Mouse (Mus musculus) hindbrain, embryonic 15.5 days (tissue): Measurements from ENCODE around the gene Pigyl. TPM values are rescaled to one million over a fixed set of nuclear protein-coding genes. Genes with fewer than 3 reads are reported as not detected.

Source experiments
- ATAC-seq: fragments of 200-750 bp; cut with Nextera tagmentation; 2 replicates; pipeline ENCODE4 v1.8.0; 2017; ENCODE audit warnings: low read depth, moderate number of reproducible peaks, moderate TSS enrichment; ENCODE audit not compliant: low FRiP score
- H3K27ac ChIP-seq: fragments of 300-500 bp; sonication (generic); replicated peaks from 2 replicates; pipeline ENCODE4 v1.5.1; 2015; ENCODE audit warnings: mild to moderate bottlenecking, inconsistent platforms
- H3K27me3 ChIP-seq: fragments of 300-500 bp; sonication (generic); 2 replicates; pipeline ENCODE4 v1.6.1; 2015; ENCODE audit warnings: control low read depth, inconsistent platforms
- H3K36me3 ChIP-seq: fragments of 300-500 bp; sonication (generic); 2 replicates; pipeline ENCODE4 v1.6.1; 2015; ENCODE audit warnings: control low read depth, inconsistent platforms
- H3K4me1 ChIP-seq: fragments of 300-500 bp; sonication (generic); replicated peaks from 2 replicates; pipeline ENCODE4 v1.6.1; 2015; ENCODE audit warnings: control low read depth, inconsistent platforms
- H3K4me2 ChIP-seq: fragments of 300-500 bp; sonication (generic); 2 replicates; pipeline ENCODE4 v1.6.1; 2015; ENCODE audit warnings: moderate library complexity, mild to moderate bottlenecking, inconsistent platforms
- H3K4me3 ChIP-seq: fragments of 300-500 bp; sonication (generic); 2 replicates; pipeline ENCODE4 v1.5.1; 2015; ENCODE audit warnings: mild to moderate bottlenecking, inconsistent platforms
- H3K9ac ChIP-seq: fragments of 300-500 bp; sonication (generic); 2 replicates; pipeline ENCODE4 v1.6.1; 2015; ENCODE audit warnings: inconsistent platforms
- H3K9me3 ChIP-seq: fragments of 300-500 bp; sonication (generic); 2 replicates; pipeline ENCODE4 v1.6.1; 2016; ENCODE audit warnings: control low read depth, inconsistent platforms
- WGBS: fragments of 180-500 bp; shearing (Covaris S2); methylation state at CpG from one replicate; pipeline ENCODE4 v1.1.7; 2015; 5-methylcytosine and 5-hydroxymethylcytosine counted together
- polyA plus RNA-seq: library from polyadenylated mRNA; unstranded; fragments of >200 nt; fragmentation: Nextera tagmentation; extraction: Ambion mirVana; gene quantifications from 2 replicates; pipeline ENCODE4 v1.2.1, GENCODE M21; 2015

Gene Pigyl
- polyA plus RNA-seq, 1 experiment from 2014 or later = 85.3 TPM

DNA sequence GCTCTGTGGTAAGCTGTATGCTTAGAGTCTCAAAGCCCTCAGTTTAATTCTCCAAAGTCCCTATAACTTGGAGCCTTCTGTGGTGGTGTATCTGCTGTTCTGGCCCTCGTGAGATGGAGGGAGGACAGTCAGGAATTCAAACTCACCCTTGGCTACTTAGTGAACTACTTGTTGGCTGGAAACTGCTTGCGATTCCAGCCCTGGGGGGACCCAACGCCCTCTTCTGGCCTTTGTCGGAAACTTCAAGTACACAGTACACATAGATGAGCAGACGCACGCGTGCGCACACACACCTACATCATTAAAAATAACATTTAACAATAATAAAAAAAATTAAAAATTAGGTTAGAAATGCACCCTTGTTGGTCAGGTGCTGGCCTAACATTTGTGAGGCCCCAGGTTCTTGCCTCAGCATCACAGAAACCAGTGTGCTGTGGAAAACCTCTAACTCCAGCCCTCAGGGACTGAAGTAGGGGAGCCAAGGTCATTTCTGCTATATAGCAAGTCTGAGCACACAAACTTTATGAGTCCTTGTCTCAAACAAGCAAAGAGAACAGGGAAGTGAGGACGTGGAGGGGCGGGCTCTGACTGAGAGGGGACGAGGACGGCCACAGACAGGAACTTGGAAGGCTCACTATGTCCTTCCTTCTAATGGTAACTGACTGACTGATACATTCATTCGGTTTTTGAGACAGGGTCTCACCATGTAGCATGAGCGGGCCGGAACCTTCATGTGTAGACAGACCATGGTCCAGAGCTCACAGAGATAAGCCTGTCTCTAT lies 31.2 kb upstream of the Pigyl start:
- H3K9me3 ChIP-seq = no peaks in the 10 kb centered on the region
- no peak overlapping the region for H3K9ac ChIP-seq
- no peaks in the 10 kb centered on the region for H3K36me3 ChIP-seq
- H3K27me3 ChIP-seq = 0 out of 2 replicates have a peak, but pooled peaks cover 1% of the 10 kb centered on the region
- no peak overlapping the region for H3K4me2 ChIP-seq
- no peak overlapping the region for H3K27ac ChIP-seq
- no peak overlapping the region for H3K4me3 ChIP-seq
- WGBS = 89% methylated on average over 15 of the region's 15 CpGs
- no peaks in the 10 kb centered on the region for H3K4me1 ChIP-seq
- no peak for ATAC-seq

DNA sequence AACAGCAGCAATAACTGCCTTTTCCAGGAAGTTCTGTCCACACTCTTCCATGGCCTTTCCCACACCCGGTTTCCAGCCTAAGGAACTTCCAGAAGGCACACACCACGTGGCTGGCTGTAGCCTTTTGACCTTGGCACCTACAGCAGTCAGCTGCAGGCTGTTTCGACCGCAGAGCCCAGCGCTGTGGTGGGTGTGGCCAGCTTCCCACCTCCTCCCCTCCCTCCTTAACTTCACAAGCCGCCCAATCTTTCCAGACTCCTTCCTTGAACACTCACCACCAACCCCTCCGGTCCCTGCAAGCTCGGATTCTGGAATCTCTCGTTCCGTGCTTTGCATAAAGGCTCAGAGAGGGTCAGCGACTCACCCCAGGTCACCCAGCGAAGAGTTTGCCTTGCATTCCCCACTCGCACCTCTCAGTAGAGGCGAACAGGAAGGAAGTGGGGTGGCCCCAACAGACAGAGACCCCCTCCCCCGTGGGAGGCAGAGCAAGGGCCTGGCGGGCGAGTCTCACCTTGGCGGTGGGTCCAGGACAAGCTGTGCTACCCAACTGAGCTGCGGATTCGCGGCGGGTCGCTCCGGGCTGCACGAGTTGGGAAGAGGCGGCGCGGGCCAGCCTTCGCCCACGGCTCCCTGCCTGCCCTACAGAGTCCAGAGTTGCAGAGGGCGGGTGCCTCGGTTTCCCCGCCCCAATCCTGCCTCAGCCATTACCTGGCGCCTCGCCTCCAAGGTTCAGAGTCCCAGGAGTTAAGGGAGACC lies 25.2 kb upstream of the Pigyl start:
- no peak overlapping the region for H3K4me3 ChIP-seq
- no peak for ATAC-seq
- H3K36me3 ChIP-seq = no peaks in the 10 kb centered on the region
- peak overlapping the region; percentile 31 for H3K4me2 ChIP-seq
- peaks cover 5% of the 10 kb centered on the region; the same call in 1 of the 2 replicates for H3K4me1 ChIP-seq
- no peak overlapping the region for H3K9ac ChIP-seq
- H3K27ac ChIP-seq = no peak overlapping the region
- peaks cover 22% of the 10 kb centered on the region; the same call in 1 of the 2 replicates for H3K27me3 ChIP-seq
- 1% methylated on average over 35 of the region's 35 CpGs for WGBS
- no peaks in the 10 kb centered on the region for H3K9me3 ChIP-seq

DNA sequence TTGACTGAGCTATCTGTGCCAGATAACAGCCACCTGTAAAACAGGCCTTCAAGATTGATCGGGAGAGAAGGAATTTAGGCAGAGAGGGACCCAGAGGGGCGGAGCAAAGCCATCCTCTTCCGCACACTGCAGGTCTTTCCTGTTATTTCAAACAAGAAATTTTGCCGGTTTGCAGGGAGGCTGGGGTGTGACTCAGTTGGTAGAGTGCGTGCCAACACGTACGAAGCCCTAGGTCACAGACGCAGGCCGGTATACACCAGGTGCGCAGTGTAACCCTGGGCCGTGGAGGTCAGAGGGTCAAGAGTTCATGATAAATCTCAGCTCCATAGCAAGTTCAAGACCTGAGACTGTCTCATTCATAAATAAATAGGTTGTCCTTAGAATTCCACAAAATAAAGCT lies 24.4 kb upstream of the Pigyl start:
- Histone ChIP-seq H3K4me2 (peak overlapping the region; percentile 31), H3K9ac (no peak overlapping the region)
- 59% methylated on average over 11 of the region's 11 CpGs for WGBS

DNA sequence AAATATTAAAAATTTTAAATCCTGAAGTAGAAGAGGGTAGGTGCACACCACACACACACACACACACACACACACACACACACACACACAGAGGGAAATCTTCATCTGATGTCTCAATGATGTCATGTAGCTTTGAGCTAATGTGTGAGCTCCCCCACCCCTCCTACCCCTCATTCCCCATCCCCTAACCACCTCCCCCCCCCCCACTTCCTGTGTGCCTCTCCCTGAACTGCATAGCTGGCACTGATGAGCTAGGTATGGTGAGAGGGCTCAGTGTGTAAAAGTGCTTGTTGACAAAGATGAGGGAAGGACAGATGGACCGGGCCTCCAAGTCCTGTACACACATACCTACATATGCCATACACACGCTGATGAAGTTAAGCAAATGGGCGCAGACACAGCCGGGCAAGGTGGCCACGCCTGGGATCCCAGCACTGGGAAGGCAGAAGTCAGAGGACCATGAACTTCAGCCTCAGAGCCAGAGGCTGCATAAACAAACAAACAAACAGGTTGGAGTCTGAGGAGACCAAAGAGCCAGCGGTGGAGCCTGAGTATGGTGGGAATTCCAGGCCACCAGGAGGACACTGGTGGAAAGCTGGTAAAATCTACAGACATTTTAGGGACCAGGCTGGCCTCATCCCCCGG lies 22.3 kb upstream of the Pigyl start:
- no peak overlapping the region for H3K9ac ChIP-seq

More for the DNA sequence above, 24.4 kb upstream of the Pigyl start:
- Histone ChIP-seq H3K4me1 (peaks cover 5% of the 10 kb centered on the region; the same call in 1 of the 2 replicates), H3K27me3 (peaks cover 22% of the 10 kb centered on the region; the same call in 1 of the 2 replicates), H3K9me3 (no peaks in the 10 kb centered on the region), H3K27ac (no peak overlapping the region), H3K36me3 (no peaks in the 10 kb centered on the region), H3K4me3 (no peak overlapping the region)
- no peak for ATAC-seq

DNA sequence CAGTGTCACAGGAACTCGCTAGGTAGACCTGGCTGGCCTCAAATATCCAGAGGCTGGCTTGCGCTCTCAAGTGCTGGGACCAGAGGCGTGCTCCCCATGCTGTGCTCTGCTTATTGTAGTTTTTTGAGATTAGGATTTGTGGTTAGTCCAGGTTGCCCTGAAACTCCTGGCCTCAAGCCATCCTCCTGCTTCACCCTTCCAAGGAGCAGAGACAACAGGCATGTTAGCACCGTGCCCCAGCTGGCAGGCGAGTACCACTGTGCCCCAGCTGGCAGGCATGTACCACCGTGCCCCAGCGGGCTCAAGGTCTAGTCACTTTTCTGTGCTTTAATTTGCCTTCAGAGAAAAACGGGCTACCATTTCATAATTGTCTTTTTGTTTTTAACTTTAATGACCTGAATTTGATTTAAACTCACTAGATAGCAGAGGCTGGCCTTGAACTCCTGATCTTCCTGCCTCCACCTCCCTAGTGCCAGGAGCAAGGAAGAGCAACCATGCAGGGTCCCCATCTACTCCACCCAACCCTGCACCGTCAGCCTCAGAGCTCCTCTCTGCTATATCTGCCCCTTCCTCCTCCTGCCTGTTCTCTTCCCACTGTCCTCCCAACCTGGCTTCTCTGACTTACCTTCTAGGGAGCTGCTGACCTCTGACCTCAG lies 21.5 kb upstream of the Pigyl start:
- no peak overlapping the region for H3K9ac ChIP-seq
- no peak overlapping the region for H3K4me3 ChIP-seq
- no peak overlapping the region for H3K27ac ChIP-seq
- ATAC-seq = no peak
- peaks cover 5% of the 10 kb centered on the region; the same call in 1 of the 2 replicates for H3K4me1 ChIP-seq
- H3K27me3 ChIP-seq = peaks cover 26% of the 10 kb centered on the region; the same call in 1 of the 2 replicates
- no peaks in the 10 kb centered on the region for H3K36me3 ChIP-seq
- no peaks in the 10 kb centered on the region for H3K9me3 ChIP-seq
- 61% methylated on average over 9 of the region's 9 CpGs for WGBS
- no peak overlapping the region for H3K4me2 ChIP-seq

More for the DNA sequence above, 22.3 kb upstream of the Pigyl start:
- no peak for ATAC-seq
- Histone ChIP-seq H3K4me2 (no peak overlapping the region), H3K36me3 (no peaks in the 10 kb centered on the region), H3K4me3 (no peak overlapping the region), H3K4me1 (peaks cover 5% of the 10 kb centered on the region; the same call in 1 of the 2 replicates), H3K9me3 (no peaks in the 10 kb centered on the region), H3K27me3 (peaks cover 26% of the 10 kb centered on the region; the same call in 1 of the 2 replicates), H3K27ac (no peak overlapping the region)
- 89% methylated on average over 7 of the region's 7 CpGs for WGBS

DNA sequence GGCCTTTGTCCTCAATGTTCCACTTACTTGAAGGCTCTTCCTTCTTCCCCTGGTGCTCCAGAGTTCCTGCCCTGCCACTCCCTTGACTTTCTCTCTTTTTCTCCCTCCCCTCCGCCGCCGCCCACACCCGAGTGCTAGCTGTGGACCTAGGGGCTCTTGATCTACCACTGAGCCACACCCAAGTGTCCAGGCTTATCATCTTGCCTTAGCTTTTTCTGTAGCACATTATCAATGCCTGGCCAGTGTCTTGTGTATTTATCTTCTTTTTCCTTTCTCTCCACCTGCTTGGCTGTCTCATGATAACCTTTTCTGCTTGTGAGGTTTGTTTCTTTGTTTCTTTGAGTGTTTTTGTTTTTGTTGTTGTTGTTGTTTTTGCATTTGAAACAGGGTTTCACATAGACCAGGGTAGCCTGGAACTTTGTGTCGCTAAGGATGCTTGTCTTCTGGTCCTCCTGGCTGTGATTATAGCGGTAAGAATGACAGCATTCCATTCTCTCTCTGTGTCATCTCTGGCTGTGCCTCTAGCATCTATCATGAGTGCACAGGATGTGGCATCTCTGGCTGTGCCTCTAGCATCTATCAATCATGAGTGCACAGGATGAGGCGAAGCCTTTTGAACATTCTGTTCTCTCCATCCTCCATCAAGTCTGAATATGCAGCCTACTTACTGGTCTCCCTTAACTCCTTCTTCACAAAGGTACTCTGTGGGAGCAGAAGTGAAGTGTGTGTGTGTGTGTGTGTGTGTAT lies 20.8 kb upstream of the Pigyl start, which contains the start of gene Acp5:
TSS of gene Acp5 (minus strand) at position 68 of the 747 bp plus-strand sequence.
- no peaks in the 10 kb centered on the region for H3K9me3 ChIP-seq
- H3K9ac ChIP-seq = no peak within 1 kb of the TSS
- peaks cover 5% of the 10 kb centered on the region; the same call in 1 of the 2 replicates for H3K4me1 ChIP-seq
- no peaks in the 10 kb centered on the region for H3K36me3 ChIP-seq
- H3K27me3 ChIP-seq = peaks cover 21% of the 10 kb centered on the region; the same call in 1 of the 2 replicates
- H3K4me3 ChIP-seq = no peak within 1 kb of the TSS
- no peak within 1 kb of the TSS for H3K27ac ChIP-seq
- H3K4me2 ChIP-seq = no peak within 1 kb of the TSS
- 71% methylated on average over 7 of the region's 7 CpGs for WGBS
- no peak for ATAC-seq

DNA sequence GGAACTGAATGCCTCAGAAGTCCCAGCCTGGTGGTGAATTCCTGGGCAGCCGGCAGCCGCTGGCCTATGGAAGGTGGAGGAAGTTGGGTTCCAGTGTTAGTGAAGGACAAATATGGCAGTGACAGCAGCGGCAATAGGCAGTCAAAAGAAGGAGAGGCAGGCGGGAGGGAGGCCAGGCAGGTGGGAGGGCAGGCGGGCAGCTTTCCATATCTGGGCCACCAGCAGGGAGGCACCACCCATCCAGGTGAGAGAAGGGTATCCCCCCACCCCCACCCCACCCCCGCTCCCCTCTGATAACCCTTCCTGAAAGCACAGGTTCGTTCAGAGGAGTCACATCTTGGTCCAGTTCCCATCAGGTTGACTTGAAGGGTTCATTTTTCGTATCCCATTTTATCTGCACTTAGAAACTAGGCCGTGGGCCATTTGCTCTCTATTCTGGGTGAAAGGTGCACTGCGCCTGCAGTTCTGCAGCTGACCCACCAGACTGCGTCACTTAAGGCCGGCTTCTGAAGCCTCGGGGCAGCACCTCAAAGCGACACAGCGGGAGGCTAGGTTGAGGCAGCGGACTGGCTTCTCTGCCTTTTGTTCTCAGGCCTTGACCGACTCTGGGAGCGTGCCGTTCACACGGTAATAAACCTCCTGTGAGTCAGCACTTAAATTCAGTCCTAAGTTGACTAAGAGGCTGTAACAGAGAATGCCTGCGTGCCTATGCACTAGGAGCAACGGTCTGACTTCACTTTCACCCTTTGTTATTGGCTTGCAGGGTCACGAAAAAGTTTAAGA lies 19.7 kb upstream of the Pigyl start:
- Histone ChIP-seq H3K27ac (no peak overlapping the region), H3K27me3 (peaks cover 9% of the 10 kb centered on the region; the same call in 1 of the 2 replicates), H3K4me1 (no peaks in the 10 kb centered on the region), H3K4me3 (no peak overlapping the region), H3K9me3 (no peaks in the 10 kb centered on the region), H3K4me2 (no peak overlapping the region), H3K36me3 (no peaks in the 10 kb centered on the region), H3K9ac (no peak overlapping the region)
- 12% methylated on average over 23 of the region's 23 CpGs for WGBS
- ATAC-seq = no peak

DNA sequence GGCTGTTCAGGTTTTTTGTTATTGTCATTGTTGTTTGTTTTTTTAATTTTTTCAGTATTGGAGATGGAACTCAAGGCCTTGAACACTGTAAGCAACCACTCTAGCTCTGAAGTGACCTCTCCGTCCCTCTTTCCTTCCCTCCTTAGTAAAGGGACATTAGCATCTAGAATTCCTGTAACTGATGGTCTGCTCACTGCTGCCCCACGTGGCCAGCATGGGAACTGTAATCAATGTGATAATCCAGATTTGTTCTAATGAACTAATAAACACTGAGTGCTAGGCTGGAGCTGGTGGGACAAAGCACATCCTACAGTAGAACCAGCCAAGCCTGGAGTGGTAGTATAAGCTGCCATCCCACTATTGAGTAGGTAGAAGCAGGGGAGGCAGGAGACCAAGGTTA lies 18.2 kb upstream of the Pigyl start:
- WGBS = 19% methylated on average over 2 of the region's 2 CpGs
- H3K9ac ChIP-seq = no peak overlapping the region
- H3K4me1 ChIP-seq = no peaks in the 10 kb centered on the region
- H3K36me3 ChIP-seq = no peaks in the 10 kb centered on the region
- no peaks in the 10 kb centered on the region for H3K9me3 ChIP-seq
- H3K4me3 ChIP-seq = no peak overlapping the region
- ATAC-seq = no peak
- H3K4me2 ChIP-seq = no peak overlapping the region
- no peak overlapping the region for H3K27ac ChIP-seq
- H3K27me3 ChIP-seq = 0 out of 2 replicates have a peak, but pooled peaks cover 3% of the 10 kb centered on the region

DNA sequence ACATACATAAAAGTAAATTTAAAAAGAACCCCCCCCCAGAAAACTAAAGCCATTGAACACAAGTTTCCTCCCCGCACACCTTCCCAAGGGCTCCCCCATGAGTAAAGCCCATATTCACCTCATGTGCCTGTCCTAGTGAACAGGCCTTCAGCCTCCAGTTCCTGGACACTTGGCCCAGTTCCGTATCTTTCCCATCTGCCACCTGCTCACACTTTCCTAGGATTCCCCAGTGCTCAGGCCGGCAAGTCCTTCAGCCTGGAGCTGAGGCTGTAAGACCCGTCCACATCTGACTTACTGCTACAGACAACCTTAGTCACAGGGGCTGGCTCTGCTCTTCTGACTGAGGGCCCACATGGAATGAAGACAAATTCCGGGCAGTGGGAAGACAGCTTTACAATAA lies 16.9 kb upstream of the Pigyl start:
- Histone ChIP-seq H3K27ac (no peak overlapping the region), H3K4me1 (no peaks in the 10 kb centered on the region), H3K27me3 (0 out of 2 replicates have a peak, but pooled peaks cover 3% of the 10 kb centered on the region), H3K4me3 (no peak overlapping the region), H3K9me3 (no peaks in the 10 kb centered on the region), H3K4me2 (no peak overlapping the region), H3K9ac (no peak overlapping the region), H3K36me3 (no peaks in the 10 kb centered on the region)
- 87% methylated on average over 5 of the region's 5 CpGs for WGBS
- ATAC-seq = no peak
